Mouse (Mus musculus) brown adipose tissue, adult 24 weeks (tissue): ENCODE results near the gene Gm9936. TPM values are rescaled to one million over a fixed set of nuclear protein-coding genes. Genes with fewer than 3 reads are reported as not detected.
A peak's percentile ranks its signal among the peaks of the same experiment; 100 is the strongest.
"Not testable (repeated sequence)": the region's sequence is repeated elsewhere in the genome, so short reads cannot be mapped to it uniquely, and the experiment has no call there.

ENCODE experiments used
- H3K27ac ChIP-seq: fragments of 200-500 bp; replicated peaks from 2 replicates; pipeline ENCODE4 v1.5.1; 2012; ENCODE audit warnings: low read depth, mild to moderate bottlenecking, low read length
- H3K4me1 ChIP-seq: fragments of 200-500 bp; 2 replicates; pipeline ENCODE4 v1.6.1; 2012; ENCODE audit warnings: low read length, mixed read lengths; ENCODE audit not compliant: control insufficient read depth, insufficient read depth, insufficient read length
- H3K4me3 ChIP-seq: fragments of 200-500 bp; 2 replicates; pipeline ENCODE4 v1.5.1; 2012; ENCODE audit warnings: low read depth, mild to moderate bottlenecking, low read length, moderate library complexity; ENCODE audit not compliant: insufficient read depth
- polyA plus RNA-seq: library from polyadenylated mRNA; stranded (reverse); fragments of >200 nt; gene quantifications from 2 replicates; pipeline ENCODE4 v1.2.4, GENCODE M21; 2012; ENCODE audit not compliant: missing spikeins, insufficient read depth, insufficient read length

Gm9936 gene
- polyA plus RNA-seq, 1 experiment, result not detected

GRCm38 (mm10) chr5:114861730-114862129, 3.2 kb upstream of the Gm9936 start:
- H3K4me1 ChIP-seq, result 0 out of 2 replicates have a peak, but pooled peaks cover 5% of the 10 kb centered on the region
- no peak overlapping the region for H3K4me3 ChIP-seq
- no peak overlapping the region for H3K27ac ChIP-seq

GRCm38 (mm10) chr5:114859253-114859652, 771 bp upstream of the Gm9936 start:
- 0 out of 2 replicates have a peak, but pooled peaks cover 5% of the 10 kb centered on the region for H3K4me1 ChIP-seq
- no peak overlapping the region for H3K27ac ChIP-seq
- H3K4me3 ChIP-seq, result no peak overlapping the region

- not testable (repeated sequence) for H3K27ac ChIP-seq, H3K4me3 ChIP-seq, H3K4me1 ChIP-seq
These were observed 5.1 kb downstream of the Gm9936 start, which contains the start of gene 4930519G04Rik for GRCm38 (mm10) chr5:114853364-114853763. Gene 4930519G04Rik (plus strand): TSS chr5:114853664.

GRCm38 (mm10) chr5:114851565-114852236, 6.8 kb downstream of the Gm9936 start:
- Histone ChIP-seq H3K27ac (no peak overlapping the region), H3K4me1 (no peaks in the 10 kb centered on the region), H3K4me3 (no peak overlapping the region)

- not testable (repeated sequence) for H3K4me3 ChIP-seq
These were observed 14.1 kb downstream of the Gm9936 start for GRCm38 (mm10) chr5:114844371-114844770.

GRCm38 (mm10) chr5:114842674-114843073, 15.8 kb downstream of the Gm9936 start:
- H3K4me3 ChIP-seq, result no peak overlapping the region
- H3K27ac ChIP-seq, result no peak overlapping the region
- no peaks in the 10 kb centered on the region for H3K4me1 ChIP-seq

More at GRCm38 (mm10) chr5:114844371-114844770, 14.1 kb downstream of the Gm9936 start:
- not testable (repeated sequence) for H3K27ac ChIP-seq, H3K4me1 ChIP-seq

GRCm38 (mm10) chr5:114842155-114842554, 16.3 kb downstream of the Gm9936 start:
- H3K4me1 ChIP-seq, H3K4me3 ChIP-seq, H3K27ac ChIP-seq: not testable (repeated sequence)

GRCm38 (mm10) chr5:114840481-114840880, 18.0 kb downstream of the Gm9936 start:
- H3K27ac ChIP-seq, H3K4me1 ChIP-seq, H3K4me3 ChIP-seq: not testable (repeated sequence)

GRCm38 (mm10) chr5:114836886-114837285, 21.6 kb downstream of the Gm9936 start:
- Histone ChIP-seq H3K4me1 (no peaks in the 10 kb centered on the region), H3K4me3 (no peak overlapping the region), H3K27ac (no peak overlapping the region)

GRCm38 (mm10) chr5:114829740-114830139, 28.7 kb downstream of the Gm9936 start:
- Histone ChIP-seq H3K27ac (no peak overlapping the region), H3K4me3 (no peak overlapping the region), H3K4me1 (peaks cover 5% of the 10 kb centered on the region; the same call in 1 of the 2 replicates)

GRCm38 (mm10) chr5:114827427-114827826, 31.1 kb downstream of the Gm9936 start:
- no peak overlapping the region for H3K4me3 ChIP-seq
- H3K4me1 ChIP-seq, result peaks cover 5% of the 10 kb centered on the region; the same call in 1 of the 2 replicates
- no peak overlapping the region for H3K27ac ChIP-seq

- Histone ChIP-seq H3K4me3 (peak overlapping the region; percentile 27), H3K4me1 (peaks cover 5% of the 10 kb centered on the region; the same call in 1 of the 2 replicates), H3K27ac (no peak overlapping the region)
These were observed 32.3 kb downstream of the Gm9936 start for GRCm38 (mm10) chr5:114825978-114826691.

- H3K4me1 ChIP-seq, result peaks cover 5% of the 10 kb centered on the region; the same call in 1 of the 2 replicates
- H3K27ac ChIP-seq, result no peak overlapping the region
- H3K4me3 ChIP-seq, result peak overlapping the region; percentile 44
These were observed 34.3 kb downstream of the Gm9936 start for GRCm38 (mm10) chr5:114824197-114824596.

- no peak within 1 kb of the TSS for H3K27ac ChIP-seq
- H3K4me1 ChIP-seq, result peaks cover 5% of the 10 kb centered on the region; the same call in 1 of the 2 replicates
- peak within 1 kb of the TSS; percentile 58 for H3K4me3 ChIP-seq
These were observed 35.4 kb downstream of the Gm9936 start, which contains the start of gene 1500011B03Rik for GRCm38 (mm10) chr5:114822796-114823688. Gene 1500011B03Rik (minus strand): TSS chr5:114823468.

GRCm38 (mm10) chr5:114818124-114818523, 40.4 kb downstream of the Gm9936 start:
- H3K4me1 ChIP-seq, result no peaks in the 10 kb centered on the region
- H3K27ac ChIP-seq, result no peak overlapping the region
- H3K4me3 ChIP-seq, result no peak overlapping the region
